Comparison of ENCODE assay signal across 26 mouse cellular contexts in genomic region chrX:140164859-140165258, GRCm38 (mm10).
"Had no signal": no experiment of that assay in that cellular context is flagged by ENCODE, and none has a peak within 500 bp of the region (broad histone marks: within the 10 kb centered on the region; RNA-seq: fewer than 3 reads in every experiment).

No protein-coding gene starts in this region.

- H3K4me1 ChIP-seq: heart, embryonic 12.5 days; hindbrain, embryonic 10.5 days; hindbrain, embryonic 12.5 days; intestine, embryonic 15.5 days; kidney, embryonic 15.5 days; limb, embryonic 13.5 days; limb, embryonic 15.5 days; liver, embryonic 13.5 days; liver, embryonic 15.5 days had no signal

- H3K27ac ChIP-seq: gastrocnemius, adult 2 months; heart, adult 2 months; hindbrain, embryonic 10.5 days; hindbrain, embryonic 12.5 days; hindbrain, embryonic 14.5 days; intestine, embryonic 15.5 days; kidney, embryonic 15.5 days; kidney, postnatal 0 days; limb, embryonic 13.5 days; limb, embryonic 15.5 days; liver, embryonic 13.5 days; liver, embryonic 15.5 days had no signal

- H3K9me3 ChIP-seq: heart, embryonic 12.5 days; hindbrain, embryonic 10.5 days; hindbrain, embryonic 12.5 days; intestine, embryonic 15.5 days; kidney, embryonic 15.5 days; limb, embryonic 13.5 days; limb, embryonic 15.5 days; liver, embryonic 13.5 days; liver, embryonic 15.5 days had no signal

- H3K36me3 ChIP-seq: heart, embryonic 12.5 days; hindbrain, embryonic 10.5 days; hindbrain, embryonic 12.5 days; intestine, embryonic 15.5 days; kidney, embryonic 15.5 days; limb, embryonic 13.5 days; limb, embryonic 15.5 days; liver, embryonic 13.5 days; liver, embryonic 15.5 days had no signal

- ATAC-seq: hindbrain, embryonic 16.5 days; inflammation-experienced regulatory T-cells, adult 6 months; intestine, embryonic 15.5 days had no signal

- H3K9ac ChIP-seq: heart, embryonic 12.5 days; hindbrain, embryonic 12.5 days; hindbrain, embryonic 14.5 days; intestine, embryonic 15.5 days; kidney, embryonic 15.5 days; limb, embryonic 13.5 days; limb, embryonic 15.5 days; liver, embryonic 13.5 days; liver, embryonic 15.5 days had no signal

- H3K27me3 ChIP-seq: heart, embryonic 12.5 days; liver, embryonic 13.5 days; liver, embryonic 15.5 days had no signal

- H3K4me3 ChIP-seq: gastrocnemius, adult 2 months; heart, adult 2 months; heart, embryonic 12.5 days; hindbrain, embryonic 10.5 days; hindbrain, embryonic 12.5 days; intestine, embryonic 15.5 days; kidney, embryonic 15.5 days; limb, embryonic 13.5 days; limb, embryonic 15.5 days; liver, embryonic 13.5 days; liver, embryonic 15.5 days had no signal

- DNase-seq: gastrocnemius, adult 2 months; gastrocnemius, postnatal 10 days; gastrocnemius, postnatal 25 days; heart, adult 2 months; heart, postnatal 10 days; heart, postnatal 4 days; kidney, adult 18-20 months; kidney, adult 9 months; kidney, postnatal 14 days; kidney, postnatal 36 days; layer of hippocampus, adult 9-11 months; layer of hippocampus, postnatal 36 days; left cerebral cortex, postnatal 4 days; liver, embryonic 13.5 days had no signal

- H3K4me2 ChIP-seq: heart, embryonic 12.5 days; hindbrain, embryonic 12.5 days; hindbrain, embryonic 14.5 days; intestine, embryonic 15.5 days; kidney, embryonic 15.5 days; limb, embryonic 13.5 days; limb, embryonic 15.5 days; liver, embryonic 13.5 days; liver, embryonic 15.5 days had no signal
